Mouse (Mus musculus) c-Kit-positive CD71-negative TER-119-negative erythroid progenitor cells, embryonic 14.5 days (primary cell): ENCODE data around the gene Pabpn1l.
A peak's percentile ranks its signal among the peaks of the same experiment; 100 is the strongest.

Experiments
- DNase-seq: peaks from one replicate; pipeline ENCODE4 v3.0.0-alpha.2; 2013; ENCODE audit warnings: low read depth

The Pabpn1l gene

GRCm38 (mm10) chr8:122616181-122616905 is 6.2 kb downstream of the Pabpn1l start:
- DNase-seq = no peak

DNA sequence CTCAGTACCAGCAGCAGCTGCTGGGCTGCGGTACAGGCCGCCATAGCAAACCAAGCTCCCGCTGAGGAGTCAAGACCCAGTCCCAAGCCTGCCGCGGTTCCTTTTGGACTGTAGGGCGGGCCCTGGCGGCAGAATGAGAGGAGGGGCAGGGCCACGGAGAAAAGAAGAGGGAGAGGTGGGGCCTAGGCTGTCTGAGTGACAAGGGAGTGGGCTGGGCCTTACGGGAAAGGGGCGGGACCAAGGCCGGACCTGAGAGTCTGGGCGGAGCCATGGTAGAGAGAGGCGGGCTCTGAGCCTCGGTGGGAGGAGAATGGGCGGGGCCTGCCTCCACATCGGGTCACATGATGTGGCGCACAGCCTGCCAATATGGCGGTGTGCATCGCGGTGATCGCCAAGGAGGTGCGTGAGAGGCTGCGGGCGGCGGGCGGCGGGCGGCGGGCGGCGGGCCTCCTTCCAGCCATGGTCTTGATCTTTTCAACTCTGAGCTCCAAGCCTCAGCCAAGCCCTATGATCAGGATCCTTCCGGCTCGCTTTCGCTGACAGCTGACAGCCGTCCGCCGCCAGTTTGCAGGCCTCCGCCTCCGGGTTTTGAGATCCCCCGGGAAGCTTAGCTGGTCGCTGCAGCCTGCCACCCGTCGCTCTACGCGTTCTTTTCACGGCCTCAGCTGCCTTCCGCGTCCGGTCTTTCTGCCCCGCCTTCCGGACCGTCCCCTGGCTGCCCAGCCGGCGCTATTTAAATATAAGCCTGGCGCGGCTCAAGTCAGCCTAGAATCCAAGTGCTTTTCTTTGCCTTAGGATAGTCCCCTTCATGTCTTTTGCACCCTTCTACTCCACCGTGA is 11.0 kb downstream of the Pabpn1l start, which contains the start of the genes Galns and Trappc2l:
Gene Galns, minus strand, starts transcription at position 169 of the 839 bp plus-strand sequence.
Gene Trappc2l, plus strand, starts transcription at position 346 of the 839 bp plus-strand sequence.
- peak; percentile 96 for DNase-seq

- no peak for DNase-seq
Measured at GRCm38 (mm10) chr8:122610612-122611277, 11.8 kb downstream of the Pabpn1l start.

DNA sequence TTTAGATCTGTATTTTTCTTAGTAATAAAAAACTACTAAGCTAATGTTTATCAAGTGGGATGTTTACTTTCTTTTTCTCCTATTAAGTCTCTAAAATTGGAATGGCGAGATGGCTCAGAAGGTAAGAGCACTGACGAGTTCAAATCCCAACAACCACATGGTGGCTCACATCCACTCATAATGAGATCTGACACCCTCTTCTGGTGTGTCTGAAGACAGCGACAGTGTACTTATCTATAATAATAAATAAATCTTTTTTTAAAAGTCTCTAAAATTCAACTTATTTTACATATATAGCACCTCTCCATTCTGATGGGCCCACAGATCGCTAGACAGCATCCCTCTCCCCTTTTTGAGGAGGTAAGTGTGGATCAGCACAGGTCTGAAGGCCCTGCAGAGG is 12.3 kb downstream of the Pabpn1l start:
- DNase-seq = no peak

DNA sequence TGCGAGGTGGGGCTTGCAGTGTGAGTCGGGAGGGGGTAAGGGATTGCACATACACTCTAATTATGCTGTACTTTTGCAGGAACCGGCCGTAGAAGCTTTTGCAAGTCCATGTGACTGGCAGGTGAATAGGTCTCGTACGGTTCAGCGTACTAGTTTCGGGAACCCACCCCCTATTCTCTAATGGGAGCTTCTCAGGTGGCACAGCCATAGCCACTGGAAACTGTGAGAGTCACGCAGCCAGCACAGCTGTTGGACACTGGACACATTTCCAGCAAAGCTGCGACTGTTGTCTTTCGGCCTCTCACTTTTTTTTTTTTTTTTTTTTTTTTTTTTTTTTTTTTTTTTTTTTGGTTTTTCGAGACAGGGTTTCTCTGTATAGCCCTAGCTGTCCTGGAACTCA is 15.7 kb downstream of the Pabpn1l start:
- no peak for DNase-seq

GRCm38 (mm10) chr8:122605367-122605766 is 17.2 kb downstream of the Pabpn1l start:
- no peak for DNase-seq

DNA sequence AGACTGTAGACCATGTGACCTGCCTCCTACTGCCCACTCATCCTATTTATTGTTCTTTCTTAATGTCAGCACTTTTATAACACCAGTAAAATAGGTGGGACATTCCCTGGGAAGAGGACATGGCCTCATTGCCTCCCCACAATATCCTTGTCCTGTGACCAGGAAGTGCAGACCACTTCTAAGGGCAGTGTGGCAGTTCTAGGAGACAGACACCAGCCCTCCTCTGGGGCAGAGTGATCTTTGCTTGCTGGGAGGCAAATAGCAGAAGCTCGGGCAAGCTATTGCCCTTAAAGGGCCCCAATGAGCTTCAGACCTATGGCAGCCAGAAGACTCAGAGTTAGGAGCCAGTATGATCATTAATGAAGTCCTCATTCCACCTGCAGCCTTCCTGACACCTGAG is 17.9 kb downstream of the Pabpn1l start:
- DNase-seq = no peak

GRCm38 (mm10) chr8:122600666-122601065 is 21.9 kb downstream of the Pabpn1l start:
- no peak for DNase-seq

GRCm38 (mm10) chr8:122596031-122596430 is 26.5 kb downstream of the Pabpn1l start:
- no peak for DNase-seq

DNA sequence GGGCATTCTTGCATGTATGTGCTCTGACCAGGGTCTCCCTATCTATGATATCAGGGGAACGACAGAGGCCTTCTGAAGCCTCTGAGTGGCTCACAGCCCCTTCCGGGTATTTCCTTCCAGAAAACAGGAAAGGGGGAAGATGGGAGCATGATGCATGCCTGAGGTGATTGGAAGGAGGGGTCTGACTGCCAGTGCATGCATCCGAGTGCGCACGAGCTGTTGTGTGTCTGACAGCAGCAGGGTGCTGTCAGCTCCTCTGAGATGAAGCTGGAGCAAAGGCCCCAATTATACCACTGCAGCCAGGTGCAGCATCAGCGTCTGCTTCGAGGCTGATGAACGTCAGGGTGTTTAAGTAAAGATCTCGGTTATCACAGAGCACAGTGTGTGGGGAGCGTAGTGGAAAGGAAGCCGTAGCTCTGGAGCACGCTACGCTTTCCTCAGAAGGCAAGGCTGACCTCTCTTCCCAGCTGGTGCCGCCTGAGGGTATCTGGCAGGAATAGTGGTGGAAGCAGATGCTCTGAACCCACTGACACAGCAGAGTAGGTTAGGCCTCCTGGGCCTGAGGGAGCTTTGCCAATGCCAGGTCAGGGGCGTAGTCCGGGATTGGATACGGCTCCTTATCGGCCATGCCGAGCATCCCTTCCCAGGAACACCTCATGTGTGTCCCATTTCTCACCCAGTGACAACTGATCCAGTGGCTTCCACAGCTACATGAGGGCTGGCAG is 28.6 kb downstream of the Pabpn1l start:
- no peak for DNase-seq

GRCm38 (mm10) chr8:122593240-122593639 is 29.3 kb downstream of the Pabpn1l start:
- no peak for DNase-seq

DNA sequence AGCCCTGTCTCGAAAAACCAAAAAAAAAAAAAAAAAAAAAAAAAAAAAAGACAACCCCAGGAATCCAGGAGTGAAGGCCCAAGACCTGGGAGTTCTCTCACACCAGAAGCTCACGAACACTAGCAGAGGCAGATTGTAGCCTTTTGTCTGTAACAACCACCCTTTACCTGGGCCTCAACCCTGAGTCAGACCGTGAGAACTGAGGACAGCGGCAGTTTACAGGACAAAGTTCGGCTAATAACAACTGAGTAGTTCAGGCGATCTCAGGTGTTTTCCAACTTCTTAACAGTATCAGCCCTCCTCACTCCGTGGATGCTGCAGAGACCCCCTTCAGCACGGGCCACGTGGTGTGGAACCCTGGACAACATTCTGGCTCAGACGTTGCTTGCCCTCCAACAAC is 35.8 kb downstream of the Pabpn1l start:
- DNase-seq = no peak

GRCm38 (mm10) chr8:122586171-122586570 is 36.4 kb downstream of the Pabpn1l start:
- DNase-seq = no peak

DNA sequence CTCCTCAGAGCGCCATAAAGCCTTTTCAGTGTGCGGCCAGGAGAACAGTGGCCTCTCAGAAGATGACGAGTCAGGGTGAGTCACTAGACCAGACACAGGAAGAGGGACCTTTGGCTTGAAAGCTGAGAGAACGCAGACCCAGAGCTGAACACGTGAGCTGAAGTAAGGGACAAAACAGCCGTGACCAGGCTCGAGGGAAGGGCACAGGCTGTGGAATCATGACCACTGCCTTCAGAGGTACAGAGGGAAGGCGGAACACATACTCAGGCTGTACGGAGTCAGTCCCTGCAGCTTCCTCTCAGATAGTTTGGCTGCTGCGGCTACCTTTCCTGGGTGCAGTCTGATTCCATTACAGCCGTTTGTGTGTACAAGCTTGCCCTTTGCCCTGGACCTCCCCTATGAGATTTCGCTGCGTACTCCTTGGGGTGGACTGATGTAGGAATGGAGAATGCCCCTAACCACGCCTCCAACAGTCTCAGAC is 37.1 kb downstream of the Pabpn1l start:
- DNase-seq = no peak

DNA sequence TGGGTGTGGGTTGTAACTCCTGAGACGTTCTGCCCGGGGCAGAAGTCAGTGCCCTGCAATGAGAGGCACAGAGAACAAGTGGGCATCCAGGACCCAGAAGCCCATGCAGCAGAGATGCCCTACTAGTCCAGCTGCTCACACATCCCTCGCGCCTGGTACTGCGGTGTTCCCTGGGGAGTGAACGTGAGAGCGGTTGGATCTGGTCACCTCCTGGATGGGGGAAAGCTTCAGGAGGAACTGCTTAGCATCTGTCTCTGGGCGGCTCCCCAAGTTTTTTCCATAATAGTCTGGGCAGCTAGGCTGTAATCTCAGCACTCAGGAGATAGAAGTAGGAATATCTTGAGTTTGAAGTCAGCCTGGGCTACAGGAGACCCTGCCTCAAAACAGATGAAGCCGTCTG is 37.6 kb downstream of the Pabpn1l start:
- no peak for DNase-seq

- DNase-seq = no peak
Measured at GRCm38 (mm10) chr8:122580926-122581325, 41.6 kb downstream of the Pabpn1l start.

DNA sequence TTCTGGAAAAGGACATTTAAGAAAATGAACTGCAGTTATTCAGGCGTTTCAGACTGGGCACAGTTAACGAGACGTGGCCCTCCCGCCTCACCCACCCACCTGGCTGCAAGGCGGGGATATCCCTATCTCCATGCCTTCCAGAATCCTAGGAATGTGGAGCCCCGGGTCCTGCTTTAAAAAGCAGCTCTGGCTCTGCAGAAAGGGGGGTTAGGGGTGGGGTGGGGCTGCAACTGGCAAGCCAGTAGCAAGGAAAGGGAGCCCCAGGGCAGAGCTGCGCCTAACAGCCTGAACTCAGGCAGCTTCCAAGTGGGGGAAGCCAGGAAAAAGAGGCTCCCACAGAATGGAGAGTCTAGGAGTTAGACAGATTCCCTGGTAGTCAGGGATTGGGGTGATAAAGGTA is 43.3 kb downstream of the Pabpn1l start:
- DNase-seq = no peak

DNA sequence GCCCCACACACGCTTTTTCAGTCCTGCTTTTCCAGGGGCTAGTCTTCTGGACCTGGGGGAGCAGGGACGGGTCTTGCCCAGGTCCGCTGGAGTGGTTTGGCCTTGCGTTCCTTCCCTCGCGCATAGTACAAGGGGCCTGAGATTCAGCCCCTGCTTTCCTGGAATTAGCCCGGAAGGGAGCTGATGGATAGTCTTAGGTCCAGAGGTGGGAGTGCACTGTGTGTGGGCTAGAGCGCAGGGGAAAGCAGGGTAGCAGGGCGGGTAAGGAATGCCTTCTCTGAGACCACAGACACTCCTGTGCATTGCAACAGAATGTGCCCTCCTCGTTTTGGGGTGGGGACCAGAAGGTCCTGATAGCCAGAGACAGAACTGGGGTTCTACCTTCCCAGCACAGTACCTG is 45.4 kb downstream of the Pabpn1l start:
- no peak for DNase-seq

GRCm38 (mm10) chr8:122576648-122577022 is 45.9 kb downstream of the Pabpn1l start, which contains the start of gene Aprt:
Gene Aprt, minus strand, starts transcription at chr8:122576909.
- DNase-seq = peak; percentile 93

- no peak for DNase-seq
Measured at GRCm38 (mm10) chr8:122575735-122576647, 46.5 kb downstream of the Pabpn1l start.

DNA sequence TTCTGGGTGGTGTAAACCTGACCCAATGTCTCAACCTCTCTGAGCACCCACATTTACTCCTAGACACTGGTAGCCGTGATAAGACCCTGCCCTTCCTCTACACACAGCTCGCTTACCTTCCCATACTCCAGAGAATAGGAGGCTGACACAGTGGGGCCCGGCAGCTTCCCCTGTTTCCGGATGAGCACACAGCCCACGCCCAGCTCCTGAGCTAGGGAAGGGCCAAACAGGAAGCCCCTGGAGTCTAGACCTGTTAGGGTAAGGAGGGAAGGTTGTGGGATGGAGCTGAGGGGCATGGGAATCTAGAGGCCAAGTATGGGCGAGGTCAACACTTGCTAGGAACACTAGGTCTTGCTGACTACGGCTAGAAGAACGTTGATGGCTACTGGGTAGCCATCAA is 47.3 kb downstream of the Pabpn1l start:
- DNase-seq = no peak
